Mouse (Mus musculus): ENCODE data around the gene Ppara.

- TF ChIP-seq CTCF (IDR thresholded peaks at IDR 0.05; ENCODE audit: low read depth) (no peak), EP300 (IDR thresholded peaks at IDR 0.05; ENCODE audit: low read depth) (no peak)
Observed at GRCm38 (mm10) chr15:85747951-85748350, 13.2 kb downstream of the Ppara start.

All from liver, embryonic 14.5 days (tissue).